ENCODE assay signal across 7 mouse cellular contexts in the genomic region with DNA sequence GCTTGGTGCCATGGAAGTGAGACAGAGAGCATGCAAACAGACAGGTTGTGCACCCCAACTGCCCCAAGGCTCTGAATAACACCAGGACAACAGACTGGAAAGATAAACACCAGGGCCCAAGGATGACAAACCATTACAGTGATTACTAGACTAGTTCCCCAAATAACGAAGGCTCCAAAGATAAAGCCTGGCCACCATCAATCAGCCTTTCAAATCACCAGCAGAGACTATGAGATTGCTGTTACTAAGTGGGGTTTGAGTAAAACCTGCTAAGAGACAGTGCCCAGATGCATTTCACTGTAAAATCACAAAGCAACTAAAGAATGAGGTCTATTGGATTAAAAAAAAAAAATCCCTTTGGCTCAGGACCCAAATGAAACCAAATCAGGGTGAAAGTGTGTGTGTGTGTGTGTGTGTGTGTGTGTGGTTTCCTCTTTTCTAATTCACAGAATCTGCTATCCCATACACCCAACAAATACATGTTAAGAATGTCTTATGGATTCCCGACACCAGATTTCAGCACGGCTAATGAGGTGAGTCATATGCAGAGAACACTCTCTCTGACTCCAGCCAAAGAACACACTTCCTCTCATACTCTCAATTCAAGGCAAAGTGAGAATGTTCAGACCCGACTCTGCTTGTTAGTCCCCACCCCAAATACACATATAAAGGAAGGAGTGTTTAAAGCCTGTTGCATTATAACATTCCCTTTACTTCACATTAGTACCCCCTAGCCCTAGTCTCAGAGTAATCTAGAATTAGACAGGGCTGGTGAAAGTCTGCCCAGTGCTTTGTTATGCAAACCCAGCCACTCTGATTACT. TPM values are rescaled to one million over a fixed set of nuclear protein-coding genes. Genes with fewer than 3 reads are reported as not detected.
A peak's percentile ranks its signal among the peaks of the same experiment; 100 is the strongest.
DNase-seq lines count a peak whose midpoint lies in the region; ATAC-seq and TF ChIP-seq lines count a peak whose summit lies in the region.

No protein-coding gene starts in this region.

- WGBS in forebrain, embryonic 14.5 days, result 4% methylated on average over 4 of the region's 4 CpGs
- 15% methylated on average over 4 of the region's 4 CpGs for WGBS in liver, embryonic 14.5 days (ENCODE audit: insufficient replicate concordance)

- H3K27me3 ChIP-seq in forebrain, embryonic 14.5 days (replicated peaks; ENCODE audit: control insufficient read depth, insufficient read depth, low read length), result no peaks in the 10 kb centered on the region
- H3K27me3 ChIP-seq in liver, embryonic 14.5 days (ENCODE audit: control insufficient read depth, insufficient read depth, low read length), result no peaks in the 10 kb centered on the region

- peak overlapping the region; percentile 25; the same call in 1 of the 2 replicates for H3K9ac ChIP-seq in forebrain, embryonic 14.5 days (ENCODE audit: low read length)
- no peak overlapping the region for H3K9ac ChIP-seq in liver, embryonic 14.5 days (replicated peaks)

- no peaks in the 10 kb centered on the region for H3K36me3 ChIP-seq in forebrain, embryonic 14.5 days (ENCODE audit: control insufficient read depth, insufficient read depth, low read length)
- H3K36me3 ChIP-seq in liver, embryonic 14.5 days (replicated peaks; ENCODE audit: control insufficient read depth, insufficient read depth, low read depth), result no peaks in the 10 kb centered on the region

- no peak for ATAC-seq in forebrain, embryonic 14.5 days
- ATAC-seq in liver, embryonic 14.5 days (ENCODE audit: insufficient read depth), result no peak
- ATAC-seq in frontal cortex, adult (ENCODE audit: low TSS enrichment), result no peak

- peak overlapping the region; percentile 25; the same call in 1 of the 2 replicates for H3K4me2 ChIP-seq in forebrain, embryonic 14.5 days (ENCODE audit: low read length)
- peak overlapping the region; percentile 20; the same call in 1 of the 2 replicates for H3K4me2 ChIP-seq in liver, embryonic 14.5 days (ENCODE audit: low read depth)

- no peak overlapping the region for H3K4me3 ChIP-seq in forebrain, embryonic 14.5 days (ENCODE audit: low read depth, low read length)
- H3K4me3 ChIP-seq in liver, embryonic 14.5 days (ENCODE audit: insufficient read depth in 1 of 2, low read depth in 2 of 2, low read length in 2 of 2), result no peak overlapping the region

- TF ChIP-seq CTCF in liver, embryonic 14.5 days (IDR thresholded peaks at IDR 0.05; ENCODE audit: low read depth), result no peak

- no peak for TF ChIP-seq EP300 in liver, embryonic 14.5 days (IDR thresholded peaks at IDR 0.05; ENCODE audit: low read depth)

- peaks cover 68% of the 10 kb centered on the region for H3K4me1 ChIP-seq in forebrain, embryonic 14.5 days (ENCODE audit: control insufficient read depth, insufficient read depth, low read length)
- H3K4me1 ChIP-seq in liver, embryonic 14.5 days (replicated peaks; ENCODE audit: control insufficient read depth in 2 of 2, insufficient read depth in 2 of 2, low read length in 1 of 2), result peaks cover 39 to 51% of the 10 kb centered on the region in 2 experiments

- DNase-seq in retina, postnatal 1 day, result peak; percentile 25
- DNase-seq in retina, embryonic 14.5 days (ENCODE audit: low spot score), result no peak
- DNase-seq in forebrain, embryonic 14.5 days (ENCODE audit: low spot score), result peak; percentile 53
- no peak for DNase-seq in liver, embryonic 14.5 days (ENCODE audit: low read depth in 3 of 3, low spot score in 3 of 3)
- DNase-seq in embryo, embryonic 9.5 days (ENCODE audit: extremely low spot score), result no peak
- no peak for DNase-seq in cerebellum, postnatal 36 days

- peak overlapping the region; percentile 54; the same call in 1 of the 2 replicates for H3K27ac ChIP-seq in forebrain, embryonic 14.5 days (ENCODE audit: low read depth, low read length)
- no peak overlapping the region for H3K27ac ChIP-seq in liver, embryonic 14.5 days

- no peaks in the 10 kb centered on the region for H3K9me3 ChIP-seq in forebrain, embryonic 14.5 days (replicated peaks; ENCODE audit: control insufficient read depth, low read length)
- no peaks in the 10 kb centered on the region for H3K9me3 ChIP-seq in liver, embryonic 14.5 days (ENCODE audit: control insufficient read depth, low read length)

RNA-seq across cellular contexts. Expression of gene Atp1a1, which starts 4.4 kb away (rescaled TPM):
- polyA plus RNA-seq in forebrain, embryonic 14.5 days (2014; fragmentation: Nextera tagmentation; extraction: Ambion mirVana), result 50.8 and 64.9 TPM in 2 replicates
- polyA plus RNA-seq in liver, embryonic 14.5 days (2012; rRNA removed), result 44.0 and 48.4 TPM in 2 replicates
- 54.7 and 62.2 TPM in 2 replicates for polyA plus RNA-seq in liver, embryonic 14.5 days (2014; fragmentation: Nextera tagmentation; extraction: Ambion mirVana)

Comparison
In these comparisons a context has a peak if more than half of its experiments do, and no peak if none do; other contexts are left out.
1. DNase-seq: peak in retina, postnatal 1 day (single experiment) and forebrain, embryonic 14.5 days (single experiment); none in retina, embryonic 14.5 days (single experiment), liver, embryonic 14.5 days (0 of 3), embryo, embryonic 9.5 days (single experiment) and cerebellum, postnatal 36 days (0 of 2).